Mouse (Mus musculus) WW6 (cell line): ENCODE results near the gene Cdh18.

Experiments used
- DNase-seq: peaks from one replicate; pipeline ENCODE4 v3.0.0-alpha.2; 2013; ENCODE audit warnings: low read depth, low spot score

Cdh18 gene

DNA sequence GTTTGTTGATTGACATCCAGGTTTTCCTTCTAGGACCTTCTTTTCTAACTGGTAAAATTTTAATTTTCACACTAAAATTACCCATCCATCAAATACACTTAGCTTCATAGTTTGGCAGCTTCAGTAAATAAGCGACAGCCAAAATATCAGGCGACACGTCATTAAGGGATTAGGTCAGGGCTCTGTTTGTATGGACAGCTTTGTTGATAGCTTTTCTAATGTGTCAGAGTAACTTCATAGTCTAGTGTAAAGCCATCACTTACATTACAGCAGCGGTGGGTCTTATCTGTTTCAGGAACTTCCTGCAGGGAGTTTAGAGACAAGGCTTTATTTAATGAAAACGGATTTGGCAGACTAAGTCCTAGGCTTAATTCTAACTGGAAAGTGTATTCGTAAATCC, 904.5 kb downstream of the Cdh18 start:
- DNase-seq = no peak

DNA sequence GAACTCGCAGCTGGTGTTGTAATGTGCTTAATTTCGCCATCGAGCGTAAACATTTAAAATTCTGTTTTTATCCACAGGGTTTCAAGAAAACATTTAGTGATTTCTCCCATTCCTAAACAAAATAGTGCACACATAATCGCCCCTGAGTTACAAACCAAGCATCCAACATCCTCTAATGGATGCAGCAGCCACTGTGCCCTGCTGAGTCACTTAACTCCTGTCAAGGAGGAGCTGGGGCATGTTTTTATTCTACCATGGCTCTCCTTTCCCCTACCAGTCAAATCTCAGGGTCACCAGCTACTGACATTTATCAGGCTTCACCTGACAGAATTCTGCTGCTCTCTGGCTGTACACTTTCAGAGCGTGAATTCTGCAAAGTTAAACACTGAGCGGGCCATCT, 906.5 kb downstream of the Cdh18 start:
- no peak for DNase-seq

- DNase-seq = no peak
Measured at GRCm38 (mm10) chr15:23457401-23457800, 908.6 kb downstream of the Cdh18 start.

DNA sequence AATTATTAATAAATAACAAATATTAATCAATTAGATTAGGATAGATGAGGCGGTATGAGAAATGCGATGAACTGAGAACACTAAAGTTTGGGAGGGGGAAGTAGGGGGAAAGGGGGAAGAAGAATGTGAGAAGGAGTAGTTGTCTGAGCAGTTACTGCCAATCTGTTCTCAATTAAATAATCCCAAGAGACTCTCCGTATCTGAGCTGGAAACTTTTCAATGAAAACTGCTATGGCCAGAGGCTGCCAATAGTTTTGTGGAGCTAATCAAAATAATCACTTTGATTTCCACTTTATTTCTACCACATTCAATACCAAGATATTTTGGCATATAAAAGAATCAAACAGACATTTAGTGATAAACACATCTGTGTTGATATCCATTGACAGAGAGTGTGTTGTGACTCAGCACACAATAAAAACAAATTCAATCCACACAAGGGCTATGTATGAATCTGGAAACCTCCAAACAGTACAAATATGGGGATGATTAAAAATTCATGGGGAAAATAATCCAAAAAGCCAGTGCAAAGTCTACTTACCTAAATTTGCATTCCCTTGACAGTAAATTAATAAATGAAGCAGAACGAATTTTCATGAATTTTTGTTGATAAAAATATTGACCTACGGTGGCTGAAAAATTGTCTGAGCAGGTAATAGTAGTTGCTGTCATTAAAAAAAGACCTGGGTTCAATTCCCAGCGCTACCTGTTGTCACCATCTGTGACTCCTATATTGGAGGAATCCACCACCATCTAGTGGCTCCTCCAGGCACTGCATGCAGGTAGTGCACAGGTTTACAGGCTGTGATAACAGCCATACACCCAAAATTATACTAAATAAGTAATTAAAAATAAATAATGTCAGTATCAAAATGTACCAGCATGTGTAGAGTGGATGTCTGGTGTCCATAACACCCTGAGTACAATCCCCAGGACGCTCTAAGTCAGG, 922.0 kb downstream of the Cdh18 start:
- no peak for DNase-seq

- DNase-seq = no peak
Measured at GRCm38 (mm10) chr15:23486306-23486705, 937.5 kb downstream of the Cdh18 start.

DNA sequence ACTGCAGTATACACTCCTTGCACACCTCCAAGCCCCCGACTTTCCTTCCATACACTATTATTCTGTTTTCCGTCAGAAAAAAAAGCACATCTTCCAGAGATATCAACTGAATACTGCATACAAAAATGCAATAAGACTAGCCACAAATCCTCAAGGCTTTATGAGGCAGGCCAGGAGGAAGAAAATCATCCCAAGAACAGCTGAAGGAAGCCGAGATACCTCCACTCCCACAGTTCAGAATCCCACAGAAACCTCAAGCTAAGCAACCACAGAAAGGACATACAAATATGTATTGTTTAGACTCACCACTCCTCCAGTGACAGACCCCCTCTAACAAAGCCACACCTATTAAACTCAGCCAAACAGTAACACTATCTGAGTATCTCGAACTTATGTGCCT, 957.7 kb downstream of the Cdh18 start:
- no peak for DNase-seq

GRCm38 (mm10) chr15:23509694-23510093, 960.9 kb downstream of the Cdh18 start:
- DNase-seq = no peak

- DNase-seq = no peak
Measured at GRCm38 (mm10) chr15:23515786-23516185, 967.0 kb downstream of the Cdh18 start.

DNA sequence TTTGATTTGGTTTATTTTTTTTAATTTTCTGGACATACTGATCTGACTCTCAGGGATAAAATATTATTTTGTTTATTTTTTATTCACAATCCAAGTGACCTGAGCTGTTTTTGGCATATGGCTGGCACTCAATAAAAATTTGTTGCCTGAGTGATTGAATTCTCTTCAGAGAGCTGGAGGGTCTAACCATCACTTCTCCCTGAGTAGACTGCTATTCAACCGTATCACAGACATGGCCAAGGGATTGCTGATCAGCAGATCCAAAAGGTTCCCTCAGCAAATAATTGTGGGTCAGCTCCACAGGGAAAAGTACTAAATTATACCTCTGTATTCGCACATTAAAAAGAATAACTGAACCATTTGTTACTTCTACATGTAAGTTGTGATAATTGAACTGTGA, 969.3 kb downstream of the Cdh18 start:
- DNase-seq = no peak
